Mouse (Mus musculus) megakaryocyte, adult 5-6 weeks (primary cell): ENCODE measurements around the gene Mrpl9. TPM values are rescaled to one million over a fixed set of nuclear protein-coding genes. Genes with fewer than 3 reads are reported as not detected.

Experiments used
- ATAC-seq: 2 replicates; pipeline ENCODE4 v1.8.0; 2016; ENCODE audit warnings: mild to moderate bottlenecking, inconsistent platforms; ENCODE audit not compliant: poor library complexity, severe bottlenecking
- total RNA-seq, 2 experiments: library from RNA; stranded (forward) in 1 of 2; stranded (reverse) in 1 of 2; fragments of 153-499, 151-499 nt in 1 of 2; fragments of 221-1000, 200-1000 nt in 1 of 2; gene quantifications; 2 replicates each; pipeline versions ENCODE4 v1.2.3 to v1.2.4; 2015 to 2017

Gene Mrpl9
- total RNA-seq, 2 experiments from 2014 or later: 34.2 to 44.3 TPM

DNA sequence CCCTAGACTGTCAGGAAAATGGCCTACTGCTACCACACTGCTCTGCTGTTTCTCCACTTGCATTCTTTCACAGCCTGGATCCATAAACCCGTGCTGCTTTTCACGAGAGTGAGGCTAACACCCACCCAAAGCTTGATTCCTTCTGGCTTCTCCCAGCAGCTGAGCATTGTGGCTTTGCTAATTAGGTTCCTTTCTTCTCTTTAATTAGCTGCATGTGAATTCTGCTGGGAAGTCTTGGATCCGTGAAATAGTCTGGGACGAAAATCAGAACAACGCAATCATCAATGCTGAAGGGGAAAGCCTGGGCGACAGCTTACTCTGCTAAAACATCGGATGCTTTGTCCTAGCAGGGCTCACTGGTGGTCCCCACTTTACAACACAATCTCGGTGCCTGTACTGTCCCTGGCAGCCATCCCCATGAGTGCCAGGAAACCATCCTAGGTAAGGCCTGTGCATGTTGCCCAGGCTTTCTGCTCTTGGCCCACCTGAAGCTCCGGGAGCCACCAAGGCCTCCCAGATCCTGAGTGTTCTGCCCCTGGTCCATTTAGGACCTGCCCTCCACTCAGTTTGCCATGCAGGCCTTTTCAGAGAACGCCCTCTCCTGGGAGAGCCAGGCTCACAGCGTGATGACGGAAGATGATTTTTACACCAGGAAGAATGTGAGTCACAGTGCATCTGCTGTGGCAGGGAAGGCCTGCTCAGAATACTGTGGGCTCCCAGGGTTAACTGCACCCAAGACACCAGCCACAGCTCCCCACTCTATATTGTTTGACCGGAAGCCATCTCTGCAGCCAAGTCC is 22.7 kb downstream of the Mrpl9 start:
- ATAC-seq: no peak

DNA sequence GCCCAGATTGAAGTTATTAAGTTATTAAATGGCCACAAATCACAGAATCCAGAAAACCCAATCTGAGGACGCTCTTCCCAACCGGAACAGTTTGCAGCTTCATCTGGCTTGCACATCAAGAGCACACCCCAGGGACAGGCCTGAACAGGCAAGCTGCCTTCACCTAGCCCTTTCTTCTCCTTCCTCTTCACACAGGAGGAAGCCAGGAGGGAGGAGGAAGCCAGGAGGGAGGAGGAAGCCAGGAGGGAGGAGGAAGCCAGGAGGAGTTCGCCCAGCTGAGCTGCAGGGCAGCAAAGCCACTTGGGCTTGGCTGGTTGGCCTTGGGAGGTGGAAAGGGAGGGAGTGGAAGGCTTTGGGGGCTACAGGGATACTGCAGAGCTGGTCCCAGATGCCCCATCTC is 25.8 kb downstream of the Mrpl9 start:
- ATAC-seq: no peak; the same call in 1 of the 2 replicates

DNA sequence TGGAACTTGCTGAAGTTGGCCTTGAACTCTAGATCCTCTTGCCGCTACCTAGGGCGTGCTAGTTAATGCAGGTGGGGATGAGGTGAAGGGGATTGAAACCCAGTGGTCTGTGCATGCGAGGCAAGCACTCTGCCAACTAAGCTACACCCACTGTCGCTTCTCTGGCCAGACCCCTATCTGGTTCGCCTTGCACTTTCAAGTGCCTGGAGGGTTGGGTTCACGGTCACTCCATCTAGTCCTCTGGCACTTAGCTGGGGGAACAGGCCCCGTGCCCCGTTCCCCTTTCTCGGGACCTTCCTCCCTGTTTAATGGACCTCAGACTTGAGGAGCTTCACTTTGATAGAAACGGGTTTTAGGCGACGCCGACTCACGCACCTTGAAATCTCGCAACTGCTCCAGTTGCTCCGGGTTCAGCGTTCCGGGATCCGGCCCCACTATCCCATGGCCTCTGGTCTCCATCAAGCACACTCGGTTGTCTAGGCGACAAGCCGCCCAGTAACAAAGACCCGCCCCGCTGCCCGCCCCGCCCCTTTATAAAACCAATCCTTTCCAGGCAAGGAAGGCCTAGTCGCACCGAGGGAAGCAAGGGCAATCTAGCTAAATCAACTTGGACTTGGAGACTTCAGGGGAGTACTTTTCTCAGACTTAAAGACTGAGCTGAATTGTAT is 29.5 kb downstream of the Mrpl9 start:
- no peak for ATAC-seq

DNA sequence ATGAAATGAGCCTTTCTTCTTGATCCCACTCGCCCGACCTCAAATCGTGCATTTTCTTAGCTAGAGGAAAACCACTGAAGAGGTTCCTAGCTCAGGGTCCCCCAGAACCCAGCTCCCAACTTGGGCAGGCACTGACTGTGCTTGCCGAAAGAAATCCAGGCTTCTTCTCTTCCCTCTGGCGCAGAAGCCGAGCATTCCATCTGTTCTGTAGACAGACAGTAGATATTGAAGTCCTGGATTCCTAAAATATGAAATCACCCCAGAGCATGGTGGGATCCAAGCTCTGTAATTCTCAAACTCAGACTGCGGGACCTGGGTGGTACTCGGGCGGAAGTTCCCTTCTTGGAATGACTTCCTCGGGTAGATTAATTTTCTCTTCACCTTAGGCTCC is 30.0 kb downstream of the Mrpl9 start:
- no peak for ATAC-seq

DNA sequence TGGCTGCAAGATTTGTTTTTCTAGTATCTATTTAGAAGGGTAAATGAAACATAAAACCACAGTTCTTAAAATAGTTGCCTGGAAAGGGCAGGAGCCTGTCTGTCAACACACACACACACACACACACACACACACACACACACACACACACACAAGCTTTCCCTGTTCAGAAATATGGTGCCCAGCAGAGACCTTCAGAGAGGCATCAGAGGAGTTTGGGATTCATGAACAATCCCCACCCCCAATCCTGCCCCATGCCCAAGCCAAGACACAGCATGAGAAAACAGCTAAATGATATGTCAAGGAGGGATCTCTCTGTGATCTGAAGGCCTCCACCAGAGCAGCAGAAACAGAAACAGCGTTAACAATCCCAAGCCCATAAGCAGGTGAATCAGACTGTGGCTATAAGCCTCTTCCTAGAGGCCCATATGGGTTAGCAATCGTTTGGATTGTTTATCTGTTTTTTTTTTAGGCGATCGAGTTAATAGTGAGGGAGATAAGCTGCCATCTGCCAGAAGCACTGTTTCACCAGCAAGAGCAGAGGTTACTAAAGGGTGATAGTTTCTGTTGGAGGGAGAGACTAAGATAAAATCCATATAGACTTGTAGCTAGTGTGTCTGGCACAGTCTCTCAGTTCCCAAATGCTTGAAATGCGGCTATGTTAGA is 30.6 kb downstream of the Mrpl9 start:
- ATAC-seq: no peak

DNA sequence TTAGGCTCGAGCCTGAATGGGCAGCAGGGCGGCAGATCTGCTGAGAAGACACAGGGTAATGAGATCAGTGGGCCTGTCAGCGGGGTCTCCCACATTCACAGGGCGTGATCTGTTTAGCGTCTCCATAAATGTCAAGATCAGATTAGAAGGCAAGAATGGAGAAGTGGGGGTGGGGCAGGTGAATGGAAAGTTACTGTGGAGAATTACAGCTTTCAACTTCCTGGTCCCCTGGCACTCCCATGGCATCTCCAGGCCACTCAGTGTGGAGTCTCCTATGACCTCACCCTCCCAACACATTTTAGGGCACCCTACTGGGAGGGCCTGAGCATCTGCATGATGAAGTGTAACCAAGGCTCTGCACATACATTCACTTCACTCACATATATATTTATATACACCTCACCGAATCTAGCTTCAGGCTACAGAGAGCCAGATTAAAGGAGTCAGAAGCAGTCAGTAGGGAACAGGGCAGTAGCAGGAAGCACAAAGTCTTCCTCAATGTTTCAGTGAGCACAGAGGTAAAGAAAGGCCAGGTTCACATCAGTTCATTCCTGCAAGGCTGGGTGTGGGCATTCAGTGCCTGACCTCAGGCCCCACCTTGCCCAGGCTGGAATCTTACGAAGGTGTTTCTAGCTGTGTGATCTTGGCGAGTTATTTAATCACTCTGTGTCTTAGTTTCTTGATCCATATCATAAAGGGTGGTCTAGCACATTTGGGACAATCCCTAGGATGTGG is 33.4 kb downstream of the Mrpl9 start:
- ATAC-seq: no peak

DNA sequence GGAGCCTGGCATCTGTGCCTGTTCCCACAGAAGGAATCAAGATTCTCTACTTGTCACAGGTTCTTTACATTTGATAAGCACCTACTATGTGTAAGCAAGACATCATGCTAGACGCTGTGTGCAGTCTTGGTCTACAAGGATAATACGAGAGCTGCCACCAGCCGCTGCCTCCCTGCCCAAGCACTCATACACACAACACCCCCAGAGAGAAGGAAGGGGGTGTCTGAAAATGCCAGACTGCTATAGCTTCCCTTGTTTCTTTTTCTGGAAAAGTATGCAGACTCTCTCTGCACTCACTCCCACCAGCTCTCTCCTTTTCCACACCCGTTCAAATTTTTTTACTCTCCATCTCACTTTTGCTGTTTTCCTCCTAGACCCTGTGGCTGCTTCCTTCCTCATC is 34.3 kb downstream of the Mrpl9 start:
- ATAC-seq: no peak

DNA sequence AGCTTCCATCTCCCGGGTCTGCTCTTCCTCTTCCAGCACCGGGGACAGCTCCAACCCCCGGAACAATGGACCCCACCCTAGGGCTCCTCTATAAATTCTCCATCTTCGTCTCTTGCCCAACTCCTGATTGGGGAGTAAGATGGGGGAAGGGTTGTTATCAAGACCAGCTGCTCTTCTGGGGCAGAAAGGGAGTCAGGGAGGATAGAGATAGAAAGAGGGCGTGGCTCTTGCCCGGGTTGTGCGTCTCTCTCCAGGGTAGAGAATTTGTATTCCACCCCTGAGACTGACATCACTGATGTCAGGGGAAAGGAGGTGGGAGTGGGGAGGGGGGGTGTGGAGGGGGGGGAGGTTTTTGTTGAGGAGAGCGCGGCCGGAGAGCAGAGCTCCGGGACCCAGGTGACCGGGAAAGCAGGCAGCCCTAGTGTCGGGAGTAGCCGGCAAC is 34.9 kb downstream of the Mrpl9 start, which contains the start of gene Celf3:
Gene Celf3 (plus strand): TSS at position 315 of the 442 bp plus-strand sequence.
- no peak for ATAC-seq

DNA sequence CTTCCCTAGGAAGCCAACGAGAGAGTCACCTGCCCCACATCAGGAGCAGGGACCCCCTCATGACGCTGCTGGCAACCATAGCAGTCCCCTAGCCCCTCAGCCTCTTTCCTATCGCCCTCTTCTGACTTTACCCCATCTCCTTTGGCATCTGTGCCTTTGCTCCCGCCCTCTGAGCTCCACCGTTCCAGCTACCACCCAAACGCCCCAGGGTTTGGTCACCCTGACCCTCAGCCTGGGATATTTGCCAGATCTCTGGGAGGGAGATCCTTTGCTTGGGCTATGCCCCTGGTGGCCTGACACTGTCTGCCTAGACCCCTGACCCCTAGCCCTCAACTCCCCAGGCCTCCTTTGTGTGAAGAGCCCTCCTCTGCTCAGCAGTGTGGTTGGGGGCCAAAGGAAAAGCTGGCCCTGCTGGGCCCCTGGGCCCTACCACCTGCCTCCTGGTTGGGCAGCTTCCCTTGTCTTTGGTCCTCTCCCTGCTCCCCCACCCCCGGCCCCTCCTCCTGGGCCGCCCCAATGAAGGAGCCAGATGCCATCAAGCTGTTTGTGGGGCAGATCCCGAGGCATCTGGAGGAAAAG is 35.6 kb downstream of the Mrpl9 start:
- no peak for ATAC-seq

DNA sequence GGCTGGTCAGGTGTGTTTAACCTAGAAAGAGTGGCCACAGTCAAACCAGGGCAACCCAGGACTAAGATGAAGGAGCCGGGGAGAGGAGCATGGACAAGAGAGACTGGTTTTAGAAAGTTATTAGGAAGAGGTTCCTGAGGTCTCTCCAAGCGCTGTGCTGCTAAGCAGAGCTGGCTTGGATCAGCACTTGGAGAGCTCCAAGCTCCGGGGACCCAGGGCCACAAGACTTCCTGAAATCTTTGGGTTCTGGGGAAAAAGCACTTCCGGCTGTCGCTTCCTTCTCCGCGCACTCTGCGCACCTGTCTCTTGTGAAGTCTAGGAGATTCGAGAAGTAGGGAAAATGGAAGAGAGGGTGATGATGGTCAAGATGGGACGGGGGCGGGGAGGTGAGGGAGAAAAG is 36.4 kb downstream of the Mrpl9 start:
- no peak for ATAC-seq

DNA sequence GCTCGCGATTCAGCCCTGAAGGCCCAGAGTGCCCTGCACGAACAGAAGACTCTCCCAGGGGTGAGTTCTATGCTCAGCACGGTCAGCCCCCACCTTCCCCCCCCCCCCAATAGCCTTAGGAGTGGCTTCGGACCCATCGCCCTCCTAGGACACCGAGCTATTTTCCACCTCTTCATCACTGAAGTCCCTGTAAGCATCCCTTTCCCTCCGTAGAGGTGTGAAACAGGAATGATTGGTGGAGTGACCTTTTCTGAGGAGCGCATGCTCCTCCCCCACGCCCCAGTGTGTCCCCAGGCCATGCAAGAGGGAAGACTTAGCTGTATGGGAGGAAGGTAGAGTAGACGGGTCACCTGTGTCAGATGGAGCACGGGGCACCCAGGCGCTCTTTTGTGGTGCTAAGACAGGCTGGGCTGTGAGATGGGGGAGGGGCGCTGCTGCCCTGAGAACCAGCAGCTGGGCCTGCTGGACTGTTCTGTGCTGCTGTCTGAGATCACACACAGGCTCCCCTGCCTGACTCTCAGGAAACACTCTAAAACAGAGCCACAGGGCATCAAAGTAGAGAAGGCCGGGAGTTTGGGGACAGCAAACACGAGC is 37.3 kb downstream of the Mrpl9 start, which contains the start of gene Riiad1:
Gene Riiad1 (minus strand): TSS at position 51 of the 594 bp plus-strand sequence.
- ATAC-seq: no peak

DNA sequence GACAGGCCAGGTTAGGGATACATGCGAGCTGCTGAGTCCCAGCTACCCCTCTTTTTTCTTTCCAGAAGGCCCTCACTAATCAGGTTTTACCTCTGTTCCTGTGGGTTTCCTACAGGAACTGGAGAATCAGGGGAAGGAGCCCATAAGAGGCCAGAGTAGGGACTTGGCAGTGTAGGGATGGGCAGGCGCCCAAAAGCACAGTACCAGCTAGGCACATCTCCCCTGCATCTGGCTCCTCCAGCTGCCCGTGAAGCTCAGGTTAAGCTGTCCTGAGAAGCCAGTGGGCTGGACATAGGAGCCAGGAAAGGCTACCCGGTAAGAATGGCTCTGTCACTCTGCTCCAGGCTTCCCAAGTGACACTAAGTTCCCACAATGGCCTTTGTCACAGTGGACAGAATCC is 38.3 kb downstream of the Mrpl9 start:
- no peak for ATAC-seq

DNA sequence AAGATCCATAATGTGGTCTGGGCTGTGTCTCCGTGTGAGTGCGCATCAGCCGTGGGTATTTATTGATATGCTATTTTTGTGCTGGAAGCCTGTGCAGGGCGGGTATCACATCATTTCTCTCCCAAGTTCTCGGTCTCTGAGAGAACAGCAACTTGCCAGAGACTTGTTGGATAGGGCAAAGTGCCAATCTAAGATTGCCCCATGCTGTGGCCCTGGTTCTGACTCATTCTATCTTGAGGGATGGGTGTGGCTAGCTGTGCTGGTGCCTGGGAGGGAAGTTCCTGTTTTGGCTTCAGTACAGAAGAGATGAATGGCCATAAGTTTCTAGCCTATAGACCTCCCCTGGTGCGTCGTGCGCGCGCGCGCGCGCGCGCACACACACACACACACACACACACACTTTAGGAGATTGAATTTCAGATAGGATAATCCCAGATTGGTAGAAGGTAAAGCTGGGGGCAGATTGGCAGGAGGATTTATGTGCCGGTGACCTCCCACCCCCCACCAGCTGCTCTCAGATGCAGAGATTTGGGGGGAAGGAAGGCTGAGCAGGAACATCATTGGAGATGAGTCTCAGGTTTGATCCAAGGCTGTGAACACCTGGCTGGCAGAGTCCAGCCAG is 39.8 kb downstream of the Mrpl9 start:
- ATAC-seq: peak; percentile 89

DNA sequence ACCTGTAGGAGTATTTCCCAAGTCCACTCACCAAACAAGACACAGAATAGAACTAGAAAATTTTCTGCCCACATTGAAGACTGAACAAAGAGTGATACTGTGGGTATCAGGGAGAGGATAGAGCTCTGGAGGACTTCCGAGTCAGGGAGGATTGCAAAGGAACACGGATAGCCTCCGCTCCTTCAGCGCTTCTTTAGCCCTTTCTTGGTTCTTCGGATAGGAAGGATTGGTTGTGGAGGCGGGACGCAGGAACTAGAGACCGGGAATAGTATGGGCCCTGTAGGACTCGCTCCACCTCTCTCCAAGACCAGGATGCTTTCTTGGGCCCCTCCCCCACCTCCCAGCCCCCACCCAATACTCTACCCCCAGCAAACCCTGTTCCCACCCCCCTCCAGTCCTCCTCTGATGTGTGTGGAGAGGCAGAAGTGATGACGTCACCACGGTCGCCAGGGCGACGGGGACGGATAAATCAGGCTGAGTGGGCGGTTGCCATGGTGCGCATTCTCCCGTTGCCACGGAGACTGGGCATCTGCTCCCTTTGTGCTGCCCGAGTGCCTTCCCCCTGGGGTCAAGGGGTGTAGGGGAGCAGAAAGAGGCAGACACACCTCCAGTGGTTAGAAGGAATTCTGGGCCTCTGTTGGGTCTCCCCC is 40.8 kb downstream of the Mrpl9 start:
- ATAC-seq: no peak

DNA sequence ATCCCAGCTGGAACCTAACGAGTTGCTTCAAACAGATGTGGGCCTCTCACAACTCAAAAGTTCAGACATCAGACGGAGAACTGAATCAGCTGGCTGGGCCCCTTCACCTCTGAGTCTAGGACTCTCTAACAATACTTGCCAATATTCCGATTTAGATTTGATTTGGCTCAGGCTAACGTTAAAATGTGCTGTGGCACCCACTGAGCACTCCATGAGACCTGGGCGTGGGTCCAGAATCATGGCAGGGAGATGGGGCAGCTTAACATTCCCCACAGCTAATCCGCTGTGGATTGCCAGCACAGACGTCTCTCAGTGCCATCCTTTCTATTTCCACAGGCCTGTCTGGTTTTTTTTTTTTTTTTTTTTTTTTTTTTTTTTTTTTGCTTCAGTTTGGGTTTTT is 42.8 kb downstream of the Mrpl9 start:
- no peak for ATAC-seq

DNA sequence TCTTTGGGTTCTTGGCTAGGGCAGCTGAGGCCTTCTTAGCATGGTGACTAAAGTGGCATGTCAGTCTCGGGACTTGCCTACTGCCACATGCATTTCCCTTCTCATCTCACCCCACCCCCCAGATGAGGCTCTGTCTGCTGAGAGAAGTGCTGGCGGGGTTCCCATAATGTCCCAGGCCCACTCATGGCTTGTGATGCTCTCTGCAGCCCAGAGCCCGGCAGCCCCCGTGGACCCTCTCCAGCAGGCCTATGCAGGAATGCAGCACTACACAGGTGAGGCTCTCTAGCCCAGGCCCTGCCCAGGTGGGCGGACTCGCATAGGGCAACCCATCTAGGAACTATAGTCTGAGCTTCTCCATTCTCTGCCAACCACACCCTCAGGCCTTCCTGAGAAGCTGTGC is 44.5 kb downstream of the Mrpl9 start:
- no peak for ATAC-seq

DNA sequence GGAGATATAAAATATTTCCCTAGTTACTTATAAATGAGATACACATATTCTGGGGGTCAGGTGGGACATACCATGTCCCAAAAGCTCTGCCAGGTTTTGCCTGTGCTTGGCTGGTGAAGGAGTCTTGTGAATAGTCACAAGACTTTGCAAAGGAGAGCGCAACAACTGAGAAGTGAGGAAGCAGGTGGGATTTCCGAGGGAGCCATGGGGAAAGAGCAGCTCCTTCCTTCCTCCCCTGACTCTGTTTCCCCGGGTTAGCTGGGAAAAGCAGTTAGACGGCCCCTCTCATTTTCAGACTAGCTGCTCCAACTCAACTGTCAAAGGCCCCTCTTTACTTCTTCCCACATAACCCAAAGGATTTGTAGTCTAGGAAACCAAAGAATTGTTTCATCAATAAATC is 54.0 kb downstream of the Mrpl9 start:
- no peak for ATAC-seq
